Mouse (Mus musculus) liver, embryonic 15.5 days (tissue): ENCODE measurements around the gene Qtrt2. TPM values are rescaled to one million over a fixed set of nuclear protein-coding genes. Genes with fewer than 3 reads are reported as not detected.

Source experiments
- ATAC-seq: fragments of 200-750 bp; cut with Nextera tagmentation; 2 replicates; pipeline ENCODE4 v1.8.0; 2017; ENCODE audit warnings: moderate number of reproducible peaks, mild to moderate bottlenecking, moderate library complexity; ENCODE audit not compliant: insufficient read depth
- H3K27ac ChIP-seq: fragments of 300-500 bp; sonication (generic); replicated peaks from 2 replicates; pipeline ENCODE4 v1.5.1; 2015; ENCODE audit warnings: mild to moderate bottlenecking, inconsistent platforms
- H3K27me3 ChIP-seq: fragments of 300-500 bp; sonication (generic); 2 replicates; pipeline ENCODE4 v1.6.1; 2015; ENCODE audit warnings: mild to moderate bottlenecking, inconsistent platforms
- H3K36me3 ChIP-seq: fragments of 300-500 bp; sonication (generic); replicated peaks from 2 replicates; pipeline ENCODE4 v1.6.1; 2015; ENCODE audit warnings: moderate library complexity, mild to moderate bottlenecking, inconsistent platforms
- H3K4me1 ChIP-seq: fragments of 300-500 bp; sonication (generic); replicated peaks from 2 replicates; pipeline ENCODE4 v1.6.1; 2015; ENCODE audit warnings: inconsistent platforms
- H3K4me2 ChIP-seq: fragments of 300-500 bp; sonication (generic); 2 replicates; pipeline ENCODE4 v1.6.1; 2015; ENCODE audit warnings: moderate library complexity, mild to moderate bottlenecking, inconsistent platforms
- H3K4me3 ChIP-seq: fragments of 300-500 bp; sonication (generic); replicated peaks from 2 replicates; pipeline ENCODE4 v1.5.1; 2015; ENCODE audit warnings: mild to moderate bottlenecking, inconsistent platforms
- H3K9ac ChIP-seq: fragments of 300-500 bp; sonication (generic); 2 replicates; pipeline ENCODE4 v1.6.1; 2015; ENCODE audit warnings: moderate library complexity, mild to moderate bottlenecking, inconsistent platforms
- H3K9me3 ChIP-seq: fragments of 300-500 bp; sonication (generic); replicated peaks from 2 replicates; pipeline ENCODE4 v1.6.1; 2016; ENCODE audit warnings: inconsistent platforms
- WGBS: fragments of 180-500 bp; shearing (Covaris S2); methylation state at CpG from one replicate; pipeline ENCODE4 v1.1.7; 2015; ENCODE audit warnings: mixed read lengths; ENCODE audit not compliant: insufficient replicate concordance; 5-methylcytosine and 5-hydroxymethylcytosine counted together
- polyA plus RNA-seq: library from polyadenylated mRNA; unstranded; fragments of >200 nt; fragmentation: Nextera tagmentation; extraction: Ambion mirVana; gene quantifications from 2 replicates; pipeline ENCODE4 v1.2.1, GENCODE M21; 2015

Gene Qtrt2
- polyA plus RNA-seq, 1 experiment from 2014 or later, result 5.5 TPM

DNA sequence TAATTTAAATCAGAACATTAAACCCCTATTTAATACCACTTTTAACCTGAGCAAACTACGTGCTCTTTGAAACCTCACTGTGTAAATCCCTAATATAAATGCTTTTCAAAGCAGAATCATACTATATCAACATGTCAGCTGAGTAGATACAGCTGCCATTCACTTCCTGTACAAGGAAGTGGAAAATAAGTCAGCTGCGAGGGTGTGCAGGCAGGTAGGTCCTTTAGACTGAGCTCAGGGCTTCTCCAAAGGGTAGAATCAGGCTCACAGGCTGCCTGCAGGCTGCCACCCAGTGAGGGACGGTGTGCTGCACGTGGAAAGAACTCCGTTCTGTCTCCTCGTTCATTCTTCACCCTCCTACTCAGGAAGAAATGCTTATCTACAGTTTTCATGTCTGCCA, 28.3 kb upstream of the Qtrt2 start:
- WGBS, result 47% methylated on average over 6 of the region's 6 CpGs
- Histone ChIP-seq H3K4me3 (no peak overlapping the region), H3K9me3 (no peaks in the 10 kb centered on the region), H3K4me2 (no peak overlapping the region), H3K27me3 (no peaks in the 10 kb centered on the region), H3K36me3 (no peaks in the 10 kb centered on the region), H3K9ac (no peak overlapping the region), H3K27ac (no peak overlapping the region), H3K4me1 (no peaks in the 10 kb centered on the region)
- ATAC-seq, result no peak

DNA sequence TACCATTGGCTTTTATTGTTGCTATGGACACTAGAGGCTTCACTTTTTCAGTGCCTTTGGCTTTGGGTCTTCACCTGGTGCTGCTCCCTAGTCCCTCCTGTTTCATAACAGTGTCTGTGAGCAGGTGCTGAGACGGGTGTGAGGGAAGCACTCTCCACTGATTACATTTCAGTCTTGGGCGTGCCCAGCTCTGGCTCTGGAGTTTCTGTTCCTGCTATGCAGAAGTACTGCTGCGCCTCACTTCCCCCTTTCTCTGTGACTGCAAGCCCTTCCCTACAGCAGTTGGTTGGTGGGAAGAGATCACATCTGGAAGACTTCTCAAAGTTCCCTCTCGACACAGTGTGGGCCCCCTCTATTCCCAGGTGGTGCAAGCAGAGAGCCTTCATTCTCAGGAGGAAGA, 25.0 kb upstream of the Qtrt2 start:
- WGBS, result 22% methylated on average over 4 of the region's 4 CpGs
- Histone ChIP-seq H3K27me3 (no peaks in the 10 kb centered on the region), H3K4me2 (no peak overlapping the region), H3K27ac (no peak overlapping the region), H3K9me3 (no peaks in the 10 kb centered on the region), H3K9ac (no peak overlapping the region), H3K4me3 (no peak overlapping the region), H3K4me1 (no peaks in the 10 kb centered on the region), H3K36me3 (no peaks in the 10 kb centered on the region)
- no peak for ATAC-seq

DNA sequence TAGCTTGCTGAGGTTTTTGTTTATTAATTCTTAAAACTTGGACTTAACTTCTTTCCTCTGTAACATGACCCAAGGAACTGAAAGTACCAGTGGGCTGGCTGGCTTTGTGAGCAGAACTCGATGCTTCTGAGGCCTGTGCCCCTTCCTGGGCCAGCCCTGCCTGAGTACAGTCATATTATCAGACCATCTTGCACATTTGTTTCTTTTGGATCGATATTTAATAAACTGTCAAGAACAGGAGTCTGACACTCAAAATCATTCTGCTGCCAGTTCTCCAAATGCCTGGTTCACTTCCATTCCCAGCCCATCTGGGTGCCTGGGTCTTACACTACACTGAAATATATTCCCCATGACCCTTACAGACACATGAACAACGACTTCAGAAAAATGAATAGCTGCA, 19.3 kb upstream of the Qtrt2 start:
- WGBS, result 56% methylated on average over 3 of the region's 3 CpGs
- Histone ChIP-seq H3K4me1 (no peaks in the 10 kb centered on the region), H3K36me3 (no peaks in the 10 kb centered on the region), H3K27me3 (no peaks in the 10 kb centered on the region), H3K4me2 (no peak overlapping the region), H3K9ac (no peak overlapping the region), H3K27ac (no peak overlapping the region), H3K9me3 (no peaks in the 10 kb centered on the region), H3K4me3 (no peak overlapping the region)
- no peak for ATAC-seq

DNA sequence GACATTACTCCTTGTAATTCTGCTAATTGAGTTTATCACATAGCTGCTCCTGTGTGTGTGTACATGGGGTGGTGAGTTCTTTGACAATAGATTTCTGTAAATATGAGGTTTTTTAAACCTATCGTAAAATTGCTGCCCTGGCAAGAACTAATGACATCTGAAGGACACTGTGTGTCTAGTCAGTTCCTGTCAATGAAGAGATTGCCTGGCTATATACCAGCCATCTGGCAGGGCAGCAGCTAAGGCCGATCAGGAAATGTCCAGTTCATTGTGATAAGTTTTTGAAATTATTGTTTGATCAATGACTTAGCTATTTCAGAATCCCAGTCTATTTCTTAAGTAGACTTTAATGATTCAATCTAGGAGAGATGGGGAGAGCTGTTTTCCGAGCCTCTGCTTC, 18.7 kb upstream of the Qtrt2 start:
- ATAC-seq, result no peak
- 66% methylated on average over 3 of the region's 3 CpGs for WGBS

DNA sequence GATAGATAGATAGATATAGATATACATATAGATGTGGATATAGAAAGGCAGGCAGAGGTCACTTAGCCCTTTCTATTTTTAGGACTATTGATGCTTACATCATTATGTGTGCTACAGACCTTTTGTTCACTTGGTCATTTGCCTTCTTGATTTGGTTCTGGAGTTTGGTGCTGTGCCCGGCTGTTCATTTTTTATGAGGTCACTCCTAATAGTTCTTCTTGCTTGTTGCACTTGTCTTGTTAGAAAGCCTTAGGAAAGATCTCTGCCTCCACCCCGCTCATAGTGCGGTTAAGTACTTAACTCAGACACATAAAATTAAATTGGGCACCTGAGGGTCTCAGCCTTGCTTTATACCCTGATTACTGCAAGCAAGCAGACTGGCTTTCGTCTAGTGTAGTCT, 14.2 kb upstream of the Qtrt2 start:
- Histone ChIP-seq H3K9ac (no peak overlapping the region), H3K27ac (no peak overlapping the region), H3K4me3 (no peak overlapping the region), H3K27me3 (no peaks in the 10 kb centered on the region), H3K36me3 (no peaks in the 10 kb centered on the region), H3K4me1 (peaks cover 4% of the 10 kb centered on the region; the same call in 1 of the 2 replicates), H3K9me3 (no peaks in the 10 kb centered on the region), H3K4me2 (no peak overlapping the region)
- no peak for ATAC-seq
- WGBS, result 73% methylated on average over 4 of the region's 4 CpGs

More for the DNA sequence above, 18.7 kb upstream of the Qtrt2 start:
- Histone ChIP-seq H3K4me2 (no peak overlapping the region), H3K27me3 (no peaks in the 10 kb centered on the region), H3K9me3 (no peaks in the 10 kb centered on the region), H3K4me3 (no peak overlapping the region), H3K4me1 (no peaks in the 10 kb centered on the region), H3K9ac (no peak overlapping the region), H3K36me3 (no peaks in the 10 kb centered on the region), H3K27ac (no peak overlapping the region)

DNA sequence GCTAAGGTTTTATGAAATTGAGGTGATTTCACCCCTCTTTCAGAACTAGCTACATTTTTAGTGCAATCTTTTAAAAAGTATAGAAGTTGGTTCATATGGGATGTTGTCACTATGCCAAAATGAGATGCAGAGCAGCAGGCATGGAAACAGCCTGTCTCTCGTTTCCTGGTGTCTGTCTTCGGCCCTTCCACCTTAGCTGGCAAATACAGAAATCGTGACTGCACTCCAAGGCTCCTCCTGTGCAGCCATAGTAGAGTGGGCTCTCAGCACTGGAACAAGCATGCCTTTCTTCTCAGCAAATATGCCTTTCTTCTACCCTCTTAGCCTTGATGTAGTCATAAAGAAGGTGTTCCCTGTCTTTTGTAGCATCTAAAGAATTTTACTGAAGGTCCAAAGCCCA, 9.3 kb upstream of the Qtrt2 start:
- Histone ChIP-seq H3K4me1 (peaks cover 4% of the 10 kb centered on the region; the same call in 1 of the 2 replicates), H3K9me3 (no peaks in the 10 kb centered on the region), H3K4me2 (no peak overlapping the region), H3K36me3 (no peaks in the 10 kb centered on the region), H3K9ac (no peak overlapping the region), H3K4me3 (no peak overlapping the region), H3K27me3 (no peaks in the 10 kb centered on the region), H3K27ac (no peak overlapping the region)
- no peak for ATAC-seq
- 65% methylated on average over 3 of the region's 3 CpGs for WGBS

DNA sequence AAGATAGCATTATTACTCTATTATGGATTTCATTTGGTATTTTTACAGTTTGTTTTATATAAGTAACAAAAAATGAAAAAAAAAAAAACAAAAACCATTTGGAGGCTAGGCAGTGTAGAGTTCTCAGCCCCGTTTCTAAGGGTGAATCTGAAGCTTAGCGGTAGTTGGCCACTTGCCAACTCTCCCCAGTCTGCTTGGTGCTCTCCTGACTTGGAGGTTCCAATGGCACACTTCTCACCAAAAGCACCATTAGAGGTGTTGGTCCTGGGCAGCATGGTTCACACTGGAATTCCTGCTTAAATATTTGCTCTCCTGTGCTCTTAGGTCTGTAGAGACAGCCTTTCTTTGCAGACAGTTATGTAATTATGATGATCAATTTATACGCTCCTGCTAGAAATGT, 8.8 kb upstream of the Qtrt2 start:
- Histone ChIP-seq H3K9me3 (no peaks in the 10 kb centered on the region), H3K27ac (no peak overlapping the region), H3K27me3 (no peaks in the 10 kb centered on the region), H3K4me3 (no peak overlapping the region), H3K4me1 (peaks cover 4% of the 10 kb centered on the region; the same call in 1 of the 2 replicates), H3K4me2 (no peak overlapping the region), H3K36me3 (no peaks in the 10 kb centered on the region), H3K9ac (no peak overlapping the region)
- no peak for ATAC-seq
- WGBS, result 66% methylated on average over 3 of the region's 3 CpGs

DNA sequence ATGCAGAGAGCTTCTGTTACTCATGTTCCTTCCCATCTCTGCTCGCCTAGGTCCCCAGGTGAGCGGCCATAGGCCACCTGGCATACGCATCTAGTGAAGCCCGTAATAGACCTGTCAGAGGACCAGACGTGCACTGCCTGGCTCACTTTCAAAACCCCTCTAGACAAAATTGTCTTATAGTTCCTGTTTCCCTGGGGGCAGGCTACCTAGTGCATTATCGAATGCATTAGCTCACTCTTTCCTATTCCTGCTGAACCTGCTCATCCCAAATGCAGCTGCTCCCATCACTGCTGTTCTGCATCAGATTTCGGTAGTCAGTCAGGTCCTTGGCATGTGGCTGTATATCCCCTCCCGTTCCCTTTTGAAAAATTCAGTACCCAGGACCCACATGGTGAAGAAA, 8.2 kb upstream of the Qtrt2 start:
- no peak overlapping the region for H3K9ac ChIP-seq
- H3K4me3 ChIP-seq, result no peak overlapping the region
- H3K4me2 ChIP-seq, result no peak overlapping the region
- no peaks in the 10 kb centered on the region for H3K9me3 ChIP-seq
- H3K4me1 ChIP-seq, result peaks cover 4% of the 10 kb centered on the region; the same call in 1 of the 2 replicates
- H3K27me3 ChIP-seq, result no peaks in the 10 kb centered on the region
- no peak for ATAC-seq
- H3K27ac ChIP-seq, result no peak overlapping the region
- 78% methylated on average over 8 of the region's 8 CpGs for WGBS
- H3K36me3 ChIP-seq, result no peaks in the 10 kb centered on the region

DNA sequence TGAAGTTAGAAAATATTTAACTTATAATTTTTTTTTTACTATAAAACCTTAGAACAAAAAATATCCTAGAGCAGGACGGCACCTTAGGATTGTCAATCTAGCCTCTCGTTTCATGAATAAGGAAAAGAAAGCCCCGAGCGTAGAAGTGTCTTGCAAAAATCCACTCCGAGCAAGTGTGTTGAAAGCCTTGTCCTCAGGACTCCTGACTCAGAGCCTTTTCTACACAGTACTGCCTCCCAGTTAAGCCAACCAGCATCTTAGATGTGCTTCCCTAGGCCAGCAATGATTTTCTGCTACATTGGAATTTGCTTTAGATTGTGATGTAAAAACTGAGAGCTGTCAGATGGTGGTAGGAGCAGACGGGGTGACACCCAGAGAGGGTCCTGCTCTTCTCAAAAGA, 6.4 kb upstream of the Qtrt2 start:
- no peak for ATAC-seq
- H3K4me3 ChIP-seq, result no peak overlapping the region
- H3K36me3 ChIP-seq, result no peaks in the 10 kb centered on the region
- H3K27me3 ChIP-seq, result no peaks in the 10 kb centered on the region
- no peak overlapping the region for H3K27ac ChIP-seq
- no peaks in the 10 kb centered on the region for H3K9me3 ChIP-seq
- WGBS, result 69% methylated on average over 6 of the region's 6 CpGs
- H3K4me1 ChIP-seq, result peaks cover 4% of the 10 kb centered on the region; the same call in 1 of the 2 replicates
- no peak overlapping the region for H3K4me2 ChIP-seq
- no peak overlapping the region for H3K9ac ChIP-seq

DNA sequence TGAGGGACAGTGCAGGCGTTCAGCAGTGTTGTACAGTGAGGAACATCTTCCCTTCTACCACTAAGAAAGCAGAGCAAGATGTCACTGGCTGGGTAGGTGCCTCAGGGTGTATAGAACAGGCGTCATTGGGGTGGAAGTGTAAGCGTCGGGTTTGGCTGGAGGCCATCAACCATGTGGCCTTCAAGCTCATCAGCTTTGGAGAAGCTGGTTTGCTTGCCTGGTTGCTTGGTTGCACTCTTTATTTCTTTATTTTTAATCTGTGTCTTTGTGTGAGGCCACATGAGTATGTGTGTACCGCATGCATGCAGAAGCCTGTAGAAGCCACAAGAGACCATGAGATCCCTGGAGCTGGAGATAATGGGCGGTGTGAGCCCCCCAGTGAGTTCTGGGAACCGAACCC, 5.7 kb upstream of the Qtrt2 start:
- ATAC-seq, result no peak
- no peak overlapping the region for H3K4me3 ChIP-seq
- no peak overlapping the region for H3K4me2 ChIP-seq
- no peaks in the 10 kb centered on the region for H3K27me3 ChIP-seq
- no peaks in the 10 kb centered on the region for H3K36me3 ChIP-seq
- no peak overlapping the region for H3K9ac ChIP-seq
- no peak overlapping the region for H3K27ac ChIP-seq
- 70% methylated on average over 7 of the region's 7 CpGs for WGBS
- H3K4me1 ChIP-seq, result peaks cover 4% of the 10 kb centered on the region; the same call in 1 of the 2 replicates
- H3K9me3 ChIP-seq, result no peaks in the 10 kb centered on the region

DNA sequence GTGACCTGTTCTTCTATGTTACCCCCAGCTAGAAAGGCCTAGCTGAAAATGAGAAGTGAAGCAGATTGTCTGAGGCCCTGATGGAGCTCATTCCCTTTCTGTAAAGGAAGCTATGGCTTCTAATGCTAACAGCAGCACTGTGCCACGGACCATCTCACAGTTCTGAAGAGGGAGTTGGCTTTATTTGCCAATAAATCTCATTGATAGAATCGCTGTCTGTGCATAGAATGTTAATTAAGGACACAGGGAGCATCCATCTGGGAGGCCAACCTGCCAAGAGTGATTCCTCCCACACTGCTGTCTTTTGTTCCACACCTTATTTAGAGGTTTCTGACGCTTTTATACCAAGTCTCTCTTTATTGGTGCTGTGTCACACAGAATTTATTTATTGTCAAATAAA, 4.9 kb upstream of the Qtrt2 start:
- no peaks in the 10 kb centered on the region for H3K9me3 ChIP-seq
- no peaks in the 10 kb centered on the region for H3K36me3 ChIP-seq
- no peak for ATAC-seq
- no peak overlapping the region for H3K9ac ChIP-seq
- no peak overlapping the region for H3K27ac ChIP-seq
- no peaks in the 10 kb centered on the region for H3K27me3 ChIP-seq
- WGBS, result 58% methylated on average over 3 of the region's 3 CpGs
- H3K4me3 ChIP-seq, result no peak overlapping the region
- peaks cover under 1% of the 10 kb centered on the region; the same call in 1 of the 2 replicates for H3K4me1 ChIP-seq
- no peak overlapping the region for H3K4me2 ChIP-seq

DNA sequence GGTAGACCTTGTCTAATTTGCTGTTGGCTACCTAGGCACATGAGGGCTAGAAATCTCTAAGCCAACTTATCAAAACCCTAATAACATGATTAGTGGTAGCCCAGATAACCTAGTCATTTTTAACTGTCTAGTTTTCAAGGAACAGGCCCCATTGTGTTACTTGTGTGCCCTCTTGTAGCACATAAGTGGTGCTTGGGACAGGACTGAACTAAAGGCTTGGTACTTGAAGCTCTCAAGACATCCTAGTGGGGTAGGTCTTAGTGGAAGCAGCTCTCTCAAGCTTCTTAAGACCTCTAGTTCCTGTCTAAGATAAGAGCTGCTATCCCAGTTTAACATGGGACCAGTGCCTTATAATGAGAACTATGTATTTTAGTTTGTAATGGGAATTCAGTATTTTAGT, 4.0 kb upstream of the Qtrt2 start:
- ATAC-seq, result no peak
- no peaks in the 10 kb centered on the region for H3K27me3 ChIP-seq
- no peaks in the 10 kb centered on the region for H3K4me1 ChIP-seq
- H3K4me3 ChIP-seq, result no peak overlapping the region
- H3K27ac ChIP-seq, result no peak overlapping the region
- H3K4me2 ChIP-seq, result no peak overlapping the region
- no peaks in the 10 kb centered on the region for H3K36me3 ChIP-seq
- H3K9ac ChIP-seq, result no peak overlapping the region
- no peaks in the 10 kb centered on the region for H3K9me3 ChIP-seq
